Mouse (Mus musculus) C2C12 (cell line): ENCODE results near the gene Postn. TPM values are rescaled to one million over a fixed set of nuclear protein-coding genes. Genes with fewer than 3 reads are reported as not detected.

Experiments
- H3K27me3 ChIP-seq: one replicate; pipeline ENCODE4 v1.6.1; 2011; ENCODE audit not compliant: control insufficient read depth, insufficient read depth, insufficient read length
- H3K36me3 ChIP-seq: one replicate; pipeline ENCODE4 v1.6.1; 2011; ENCODE audit not compliant: control insufficient read depth, insufficient read depth
- H3K4me3 ChIP-seq: one replicate; pipeline ENCODE4 v1.5.1; 2011; ENCODE audit warnings: mild to moderate bottlenecking, control low read depth; ENCODE audit not compliant: poor library complexity, insufficient read depth, severe bottlenecking
- H3K79me2 ChIP-seq: one replicate; pipeline ENCODE4 v1.6.1; 2011; ENCODE audit not compliant: control insufficient read depth, insufficient read depth
- H3K79me3 ChIP-seq: one replicate; pipeline ENCODE4 v1.6.1; 2011; ENCODE audit warnings: low read depth, control low read depth
- H3ac ChIP-seq: one replicate; pipeline ENCODE3; 2011; ENCODE audit warnings: low read depth; ENCODE audit not compliant: control insufficient read depth, insufficient read length
- CEBPB ChIP-seq: IDR thresholded peaks from one replicate; pipeline ENCODE4 v1.6.1; 2011; ENCODE audit warnings: low read depth, mild to moderate bottlenecking, control low read depth, moderate library complexity
- CTCF ChIP-seq: IDR thresholded peaks from one replicate; pipeline ENCODE4 v1.5.1; 2011; ENCODE audit not compliant: control insufficient read depth, insufficient read depth, insufficient read length
- FOSL1 ChIP-seq: IDR thresholded peaks from one replicate; pipeline ENCODE4 v1.8.0; 2011; ENCODE audit warnings: mild to moderate bottlenecking, low read length; ENCODE audit not compliant: poor library complexity, insufficient read depth, severe bottlenecking
- MAX ChIP-seq: IDR thresholded peaks from one replicate; pipeline ENCODE4 v1.6.1; 2011; ENCODE audit warnings: mild to moderate bottlenecking, control low read depth
- MYOD1 ChIP-seq: IDR thresholded peaks from one replicate; pipeline ENCODE4 v1.6.1; 2011; ENCODE audit warnings: low read depth; ENCODE audit not compliant: control insufficient read depth, insufficient read length
- MYOG ChIP-seq: IDR thresholded peaks from one replicate; pipeline ENCODE4 v1.6.1; 2011; ENCODE audit not compliant: control insufficient read depth, insufficient read length; ENCODE audit errors: extremely low read depth
- USF1 ChIP-seq: IDR thresholded peaks from one replicate; pipeline ENCODE4 v1.6.1; 2011; ENCODE audit warnings: low read depth, mild to moderate bottlenecking, control low read depth, moderate library complexity
- polyA plus RNA-seq: library from polyadenylated mRNA; unstranded; fragments of >200 nt; fragmentation: generic; extraction: Trizol; gene quantifications from one replicate; pipeline ENCODE4 v1.2.1, GENCODE M21; 2012; ENCODE audit warnings: missing spikeins

Postn gene
- polyA plus RNA-seq, 1 experiment, result 0.06 TPM

DNA sequence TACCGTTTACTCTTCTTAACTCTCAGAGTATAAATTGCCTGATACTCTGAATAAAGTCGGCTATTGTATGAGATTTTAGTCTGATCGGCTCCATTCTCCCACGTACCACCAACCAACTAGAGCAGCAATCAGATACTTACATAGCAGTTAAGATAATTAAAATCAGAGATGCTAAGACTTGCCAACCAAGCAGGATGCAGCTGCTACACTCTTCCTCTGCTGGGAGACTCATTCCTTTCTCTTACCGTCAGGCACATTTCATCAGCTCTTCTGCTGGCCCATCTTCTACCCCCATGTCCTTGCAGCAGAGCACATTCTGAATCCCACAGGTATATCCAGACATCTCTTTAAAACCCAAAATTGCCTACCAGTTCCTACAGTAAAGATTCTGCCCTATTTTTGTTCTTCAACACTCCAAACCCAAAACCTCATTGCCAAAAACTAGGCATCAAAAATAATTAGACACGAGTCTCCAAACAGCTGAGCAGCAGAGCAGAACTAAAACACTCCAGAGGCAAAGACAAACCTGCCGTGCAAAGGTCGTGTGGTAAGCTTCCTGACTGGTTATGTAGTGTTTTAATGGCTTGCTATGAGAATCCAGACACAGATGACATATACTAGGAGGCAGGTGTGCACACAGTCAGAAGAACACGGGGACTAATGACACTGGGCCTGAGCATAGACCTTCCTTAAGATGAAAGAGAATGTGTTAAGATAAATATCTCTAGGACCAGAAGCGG is 59.5 kb downstream of the Postn start:
- H3K79me3 ChIP-seq, result no peaks in the 10 kb centered on the region
- H3K4me3 ChIP-seq, result no peak overlapping the region
- H3K79me2 ChIP-seq, result no peaks in the 10 kb centered on the region
- no peaks in the 10 kb centered on the region for H3K36me3 ChIP-seq
- no peak overlapping the region for H3ac ChIP-seq
- no peak for TF ChIP-seq MYOG
- TF ChIP-seq USF1, result no peak
- TF ChIP-seq MYOD1, result no peak
- no peaks in the 10 kb centered on the region for H3K27me3 ChIP-seq

DNA sequence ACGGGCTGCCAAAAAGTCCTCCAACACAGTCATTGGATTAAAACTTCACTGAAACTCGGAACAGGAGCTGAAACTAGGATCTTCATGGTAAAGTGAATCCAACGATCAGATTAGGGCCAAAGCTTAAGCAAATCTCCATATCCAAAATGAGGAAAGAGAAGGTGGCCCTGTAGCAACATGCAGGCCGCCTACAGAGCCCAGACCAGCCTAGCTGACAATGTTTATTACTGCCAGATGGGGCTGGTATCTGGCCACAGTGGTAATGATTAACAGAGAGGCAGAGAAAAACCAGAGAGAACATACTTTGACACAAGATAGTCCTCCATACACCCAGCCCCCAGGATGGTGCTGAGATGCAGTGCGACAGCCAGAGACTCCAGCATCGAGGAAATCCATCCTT is 60.1 kb downstream of the Postn start:
- no peak for TF ChIP-seq CTCF
- TF ChIP-seq CEBPB, result no peak
- TF ChIP-seq MYOG, result no peak
- TF ChIP-seq FOSL1, result no peak
- TF ChIP-seq MYOD1, result no peak
- no peak for TF ChIP-seq MAX
- TF ChIP-seq USF1, result no peak
- no peak overlapping the region for H3ac ChIP-seq
- H3K79me3 ChIP-seq, result no peaks in the 10 kb centered on the region
- no peaks in the 10 kb centered on the region for H3K27me3 ChIP-seq
- no peaks in the 10 kb centered on the region for H3K79me2 ChIP-seq
- H3K4me3 ChIP-seq, result no peak overlapping the region
- no peaks in the 10 kb centered on the region for H3K36me3 ChIP-seq

DNA sequence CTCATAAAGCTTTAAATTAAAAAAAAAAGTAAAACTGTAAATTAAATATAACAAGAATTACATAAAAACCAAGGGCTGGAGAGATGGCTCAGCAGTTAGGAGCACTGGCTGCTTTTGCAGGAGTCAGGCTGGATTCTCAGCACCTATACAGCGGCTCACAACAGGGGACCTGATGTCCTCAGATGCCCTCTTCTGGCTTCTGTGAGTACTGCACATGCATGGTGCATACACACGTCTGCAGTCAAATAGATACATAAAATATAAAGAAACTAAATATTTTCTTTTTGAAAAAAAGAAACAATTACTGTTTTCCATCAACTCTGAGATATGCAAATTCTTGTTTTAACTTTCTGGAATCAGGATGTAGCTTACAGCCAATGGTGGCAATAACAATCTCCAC is 60.8 kb downstream of the Postn start:
- H3K4me3 ChIP-seq, result no peak overlapping the region
- H3K79me2 ChIP-seq, result no peaks in the 10 kb centered on the region
- no peak for TF ChIP-seq USF1
- TF ChIP-seq CTCF, result no peak
- no peak for TF ChIP-seq MYOG
- no peak for TF ChIP-seq FOSL1
- TF ChIP-seq MAX, result no peak
- no peak for TF ChIP-seq CEBPB
- no peak for TF ChIP-seq MYOD1
- no peak overlapping the region for H3ac ChIP-seq
- no peaks in the 10 kb centered on the region for H3K79me3 ChIP-seq
- H3K36me3 ChIP-seq, result no peaks in the 10 kb centered on the region
- no peaks in the 10 kb centered on the region for H3K27me3 ChIP-seq

DNA sequence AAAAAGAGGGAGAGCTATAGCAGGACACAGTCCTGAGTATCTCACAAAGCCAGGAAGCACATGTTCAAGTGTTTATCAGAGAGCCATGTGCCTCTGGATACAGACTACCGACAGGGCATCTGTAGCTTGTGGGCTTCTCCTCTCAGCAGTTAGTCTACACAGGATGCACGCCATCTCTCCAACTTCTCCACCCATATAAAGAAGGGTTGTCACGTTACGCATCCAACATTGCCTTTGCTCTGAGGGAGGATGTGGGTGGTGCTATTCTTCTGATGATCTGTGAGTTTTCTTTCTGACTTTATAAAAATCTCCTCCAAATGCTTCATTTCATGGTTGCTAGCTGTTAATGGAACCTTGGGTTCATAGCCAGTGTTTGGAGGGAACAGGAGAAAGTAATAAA is 63.2 kb downstream of the Postn start:
- H3K36me3 ChIP-seq, result no peaks in the 10 kb centered on the region
- H3ac ChIP-seq, result no peak overlapping the region
- H3K27me3 ChIP-seq, result no peaks in the 10 kb centered on the region
- no peak overlapping the region for H3K4me3 ChIP-seq
- no peaks in the 10 kb centered on the region for H3K79me3 ChIP-seq
- TF ChIP-seq USF1 (no peak), CEBPB (no peak), MAX (no peak), MYOD1 (no peak), CTCF (no peak), FOSL1 (no peak), MYOG (no peak)
- H3K79me2 ChIP-seq, result no peaks in the 10 kb centered on the region

DNA sequence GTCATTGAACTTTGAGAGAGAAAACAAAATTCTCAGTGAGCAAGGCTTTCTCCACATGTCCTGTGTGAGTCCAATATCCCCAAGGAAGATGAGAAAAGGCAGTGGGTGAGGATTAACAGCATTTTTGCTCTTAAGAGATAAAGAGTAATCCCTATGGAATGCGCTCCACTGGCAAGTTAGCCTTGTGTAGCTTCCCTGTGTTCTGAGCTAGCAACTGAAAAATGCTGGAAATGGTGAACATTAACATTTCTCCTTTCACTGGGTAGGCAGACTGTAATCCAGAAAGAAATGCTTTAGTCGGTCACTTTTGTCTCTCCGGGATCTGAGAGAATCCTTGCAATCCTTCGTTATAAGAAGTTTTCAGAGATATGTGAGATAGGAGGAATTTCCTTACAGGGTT is 70.8 kb downstream of the Postn start:
- no peak overlapping the region for H3K4me3 ChIP-seq
- no peaks in the 10 kb centered on the region for H3K79me2 ChIP-seq
- no peak overlapping the region for H3ac ChIP-seq
- no peaks in the 10 kb centered on the region for H3K79me3 ChIP-seq
- TF ChIP-seq CEBPB, result no peak
- no peak for TF ChIP-seq MYOD1
- no peak for TF ChIP-seq MAX
- no peaks in the 10 kb centered on the region for H3K36me3 ChIP-seq
- H3K27me3 ChIP-seq, result no peaks in the 10 kb centered on the region

DNA sequence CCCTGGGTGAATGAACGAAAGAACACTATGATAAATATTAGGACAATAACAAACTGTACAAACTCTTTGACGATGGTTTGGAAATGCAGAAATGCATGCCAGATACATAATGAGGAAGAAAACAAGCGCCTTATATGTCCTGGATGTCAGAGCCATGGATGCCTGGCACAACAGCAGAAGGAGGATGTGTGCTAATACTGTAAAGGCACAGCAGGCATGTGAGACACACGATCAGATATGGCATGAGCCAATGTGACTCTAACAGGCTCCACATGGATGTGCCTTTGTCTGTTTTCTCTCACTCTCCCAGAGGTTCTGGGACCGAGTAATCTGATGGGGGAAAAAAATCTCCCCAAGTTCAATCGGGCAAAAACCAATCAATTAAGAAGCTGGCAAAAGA is 71.3 kb downstream of the Postn start:
- no peaks in the 10 kb centered on the region for H3K79me3 ChIP-seq
- H3K36me3 ChIP-seq, result no peaks in the 10 kb centered on the region
- no peak overlapping the region for H3K4me3 ChIP-seq
- no peaks in the 10 kb centered on the region for H3K79me2 ChIP-seq
- H3K27me3 ChIP-seq, result no peaks in the 10 kb centered on the region
- TF ChIP-seq CEBPB (no peak), MAX (no peak), MYOG (no peak), FOSL1 (no peak)
- no peak overlapping the region for H3ac ChIP-seq
